Mouse (Mus musculus) embryonic facial prominence, embryonic 11.5 days (tissue): ENCODE measurements around the gene Sorl1. TPM values are rescaled to one million over a fixed set of nuclear protein-coding genes. Genes with fewer than 3 reads are reported as not detected.

Source experiments
- ATAC-seq: fragments of 200-750 bp; cut with Nextera tagmentation; replicated peaks from 2 replicates; pipeline ENCODE4 v1.8.0; 2017; ENCODE audit warnings: low read depth; ENCODE audit not compliant: insufficient number of reproducible peaks, low FRiP score, low TSS enrichment
- DNase-seq: peaks from one replicate; pipeline ENCODE4 v3.0.0-alpha.2; 2015; ENCODE audit warnings: low spot score
- H3K27ac ChIP-seq: fragments of 300-500 bp; sonication (generic); replicated peaks from 2 replicates; pipeline ENCODE4 v1.5.1; 2014; ENCODE audit warnings: mild to moderate bottlenecking, low read depth, low read length, control low read depth
- H3K27me3 ChIP-seq: fragments of 300-500 bp; sonication (generic); 2 replicates; pipeline ENCODE4 v1.6.1; 2014; ENCODE audit warnings: mild to moderate bottlenecking, low read length, moderate library complexity, mixed read lengths; ENCODE audit not compliant: control insufficient read depth, insufficient read depth
- H3K36me3 ChIP-seq: fragments of 300-500 bp; sonication (generic); replicated peaks from 2 replicates; pipeline ENCODE4 v1.6.1; 2014; ENCODE audit warnings: low read depth, mild to moderate bottlenecking, low read length, moderate library complexity, mixed read lengths; ENCODE audit not compliant: control insufficient read depth, insufficient read depth
- H3K4me1 ChIP-seq: fragments of 300-500 bp; sonication (generic); 2 replicates; pipeline ENCODE4 v1.6.1; 2014; ENCODE audit warnings: low read length, mixed read lengths; ENCODE audit not compliant: control insufficient read depth, insufficient read depth
- H3K4me2 ChIP-seq: fragments of 300-500 bp; sonication (generic); 2 replicates; pipeline ENCODE4 v1.6.1; 2014; ENCODE audit warnings: low read depth, mild to moderate bottlenecking, control low read depth, low read length, moderate library complexity
- H3K4me3 ChIP-seq: fragments of 300-500 bp; sonication (generic); 2 replicates; pipeline ENCODE4 v1.5.1; 2014; ENCODE audit warnings: low read depth, low read length, control low read depth
- H3K9ac ChIP-seq: fragments of 300-500 bp; sonication (generic); replicated peaks from 2 replicates; pipeline ENCODE4 v1.6.1; 2014; ENCODE audit warnings: mild to moderate bottlenecking, control low read depth, low read length
- H3K9me3 ChIP-seq: fragments of 300-500 bp; sonication (generic); replicated peaks from 2 replicates; pipeline ENCODE4 v1.6.1; 2016; ENCODE audit warnings: mild to moderate bottlenecking, low read length, inconsistent platforms, mixed read lengths; ENCODE audit not compliant: control insufficient read depth
- WGBS: fragments of 180-500 bp; shearing (Covaris S2); extraction: QIAGEN DNeasy Blood & Tissue Kit; methylation state at CpG from one replicate; pipeline ENCODE4 v1.1.7; 2014; 5-methylcytosine and 5-hydroxymethylcytosine counted together
- polyA plus RNA-seq: library from polyadenylated mRNA; unstranded; fragments of >200 nt; fragmentation: Nextera tagmentation; extraction: Ambion mirVana; gene quantifications from 2 replicates; pipeline ENCODE4 v1.2.1, GENCODE M21; 2014

Gene Sorl1
- polyA plus RNA-seq, 1 experiment from 2014 or later: 5.8 TPM

- no peaks in the 10 kb centered on the region for H3K4me1 ChIP-seq
- no peaks in the 10 kb centered on the region for H3K36me3 ChIP-seq
- H3K4me2 ChIP-seq: no peak overlapping the region
- H3K4me3 ChIP-seq: no peak overlapping the region
- no peaks in the 10 kb centered on the region for H3K9me3 ChIP-seq
- no peak overlapping the region for H3K27ac ChIP-seq
- no peak for ATAC-seq
- H3K27me3 ChIP-seq: no peaks in the 10 kb centered on the region
- no peak overlapping the region for H3K9ac ChIP-seq
- 75% methylated on average over 10 of the region's 10 CpGs for WGBS
- no peak for DNase-seq
Observed at GRCm38 (mm10) chr9:42116418-42117056, 7.6 kb downstream of the Sorl1 start.

GRCm38 (mm10) chr9:42115078-42115477 lies 9.0 kb downstream of the Sorl1 start:
- ATAC-seq: no peak
- H3K4me1 ChIP-seq: no peaks in the 10 kb centered on the region
- H3K27ac ChIP-seq: no peak overlapping the region
- DNase-seq: no peak
- no peaks in the 10 kb centered on the region for H3K27me3 ChIP-seq
- H3K36me3 ChIP-seq: no peaks in the 10 kb centered on the region
- H3K4me2 ChIP-seq: no peak overlapping the region
- H3K9me3 ChIP-seq: no peaks in the 10 kb centered on the region
- H3K9ac ChIP-seq: no peak overlapping the region
- WGBS: 62% methylated on average over 7 of the region's 7 CpGs
- H3K4me3 ChIP-seq: no peak overlapping the region

- H3K4me2 ChIP-seq: no peak overlapping the region
- 93% methylated on average over 5 of the region's 5 CpGs for WGBS
- H3K4me3 ChIP-seq: no peak overlapping the region
- no peak for ATAC-seq
- no peaks in the 10 kb centered on the region for H3K9me3 ChIP-seq
- no peak overlapping the region for H3K9ac ChIP-seq
- DNase-seq: no peak
- H3K27me3 ChIP-seq: no peaks in the 10 kb centered on the region
- no peaks in the 10 kb centered on the region for H3K4me1 ChIP-seq
- H3K27ac ChIP-seq: no peak overlapping the region
- no peaks in the 10 kb centered on the region for H3K36me3 ChIP-seq
Observed at GRCm38 (mm10) chr9:42113316-42113715, 10.8 kb downstream of the Sorl1 start.

GRCm38 (mm10) chr9:42112691-42113090 lies 11.4 kb downstream of the Sorl1 start:
- 87% methylated on average over 6 of the region's 6 CpGs for WGBS
- H3K27me3 ChIP-seq: no peaks in the 10 kb centered on the region
- no peak overlapping the region for H3K27ac ChIP-seq
- no peak overlapping the region for H3K4me2 ChIP-seq
- no peaks in the 10 kb centered on the region for H3K36me3 ChIP-seq
- no peaks in the 10 kb centered on the region for H3K4me1 ChIP-seq
- DNase-seq (no peak), ATAC-seq (no peak)
- no peaks in the 10 kb centered on the region for H3K9me3 ChIP-seq
- no peak overlapping the region for H3K9ac ChIP-seq
- H3K4me3 ChIP-seq: no peak overlapping the region

GRCm38 (mm10) chr9:42111256-42111655 lies 12.8 kb downstream of the Sorl1 start:
- H3K9ac ChIP-seq: no peak overlapping the region
- H3K4me2 ChIP-seq: no peak overlapping the region
- 94% methylated on average over 7 of the region's 7 CpGs for WGBS
- DNase-seq: no peak
- ATAC-seq: no peak
- no peaks in the 10 kb centered on the region for H3K9me3 ChIP-seq
- H3K4me3 ChIP-seq: no peak overlapping the region
- no peaks in the 10 kb centered on the region for H3K36me3 ChIP-seq
- no peaks in the 10 kb centered on the region for H3K4me1 ChIP-seq
- H3K27ac ChIP-seq: no peak overlapping the region
- H3K27me3 ChIP-seq: no peaks in the 10 kb centered on the region

- no peak for DNase-seq
- H3K9me3 ChIP-seq: no peaks in the 10 kb centered on the region
- H3K4me1 ChIP-seq: no peaks in the 10 kb centered on the region
- no peak overlapping the region for H3K4me3 ChIP-seq
- ATAC-seq: no peak
- H3K36me3 ChIP-seq: no peaks in the 10 kb centered on the region
- 56% methylated on average over 9 of the region's 9 CpGs for WGBS
- H3K4me2 ChIP-seq: no peak overlapping the region
- H3K27me3 ChIP-seq: no peaks in the 10 kb centered on the region
- no peak overlapping the region for H3K27ac ChIP-seq
- H3K9ac ChIP-seq: no peak overlapping the region; the same call in 1 of the 2 replicates
Observed at GRCm38 (mm10) chr9:42109837-42110451, 14.2 kb downstream of the Sorl1 start.

GRCm38 (mm10) chr9:42109131-42109530 lies 15.0 kb downstream of the Sorl1 start:
- 60% methylated on average over 5 of the region's 5 CpGs for WGBS

GRCm38 (mm10) chr9:42108369-42108951 lies 15.6 kb downstream of the Sorl1 start:
- Histone ChIP-seq H3K4me3 (no peak overlapping the region), H3K4me2 (no peak overlapping the region), H3K9ac (no peak overlapping the region), H3K4me1 (no peaks in the 10 kb centered on the region), H3K27ac (no peak overlapping the region), H3K36me3 (no peaks in the 10 kb centered on the region), H3K9me3 (no peaks in the 10 kb centered on the region), H3K27me3 (no peaks in the 10 kb centered on the region)
- DNase-seq (no peak), ATAC-seq (no peak)
- 49% methylated on average over 6 of the region's 6 CpGs for WGBS

More at GRCm38 (mm10) chr9:42109131-42109530, 15.0 kb downstream of the Sorl1 start:
- ATAC-seq (no peak), DNase-seq (no peak)
- Histone ChIP-seq H3K9me3 (no peaks in the 10 kb centered on the region), H3K4me2 (no peak overlapping the region), H3K4me1 (no peaks in the 10 kb centered on the region), H3K27ac (no peak overlapping the region), H3K27me3 (no peaks in the 10 kb centered on the region), H3K9ac (no peak overlapping the region), H3K36me3 (no peaks in the 10 kb centered on the region), H3K4me3 (no peak overlapping the region)
